In genomic region chr11:31373438-31373837, GRCm38 (mm10) we compare ENCODE assay signal across 7 mouse cellular contexts. TPM values are rescaled to one million over a fixed set of nuclear protein-coding genes. Genes with fewer than 3 reads are reported as not detected.
DNase-seq lines count a peak whose midpoint lies in the region; ATAC-seq and TF ChIP-seq lines count a peak whose summit lies in the region.

No protein-coding gene starts in this region.

- peaks cover 31% of the 10 kb centered on the region for H3K4me1 ChIP-seq in limb, embryonic 10.5 days
- H3K4me1 ChIP-seq in neural tube, embryonic 11.5 days (ENCODE audit: control insufficient read depth, insufficient read depth, low read length) = no peaks in the 10 kb centered on the region; the same call in none of the 2 replicates

- no peak for DNase-seq in left cerebral cortex, adult 2 months (ENCODE audit: extremely low spot score in 1 of 2, low spot score in 2 of 2)
- no peak for DNase-seq in left cerebral cortex, adult 18-20 months (ENCODE audit: low spot score in 2 of 2)
- DNase-seq in R1 (ENCODE audit: low read depth, low spot score) = peak; percentile 84
- DNase-seq in c-Kit-positive CD71-positive TER-119-negative erythroid progenitor cells, embryonic 14.5 days (ENCODE audit: low read depth) = peak; percentile 63
- DNase-seq in limb, embryonic 10.5 days (ENCODE audit: low spot score) = peak; percentile 64
- peak; percentile 63 for DNase-seq in neural tube, embryonic 11.5 days (ENCODE audit: low spot score)
- no peak for DNase-seq in cerebellum, adult 11-12 months

- no peak overlapping the region for H3K27ac ChIP-seq in left cerebral cortex, adult 2 months
- no peak overlapping the region for H3K27ac ChIP-seq in limb, embryonic 10.5 days
- no peak overlapping the region for H3K27ac ChIP-seq in neural tube, embryonic 11.5 days (ENCODE audit: low read depth, low read length)

- intact Hi-C loops in left cerebral cortex, adult 2 months (cut with DNase I) = loop anchor here (5.0 kb wide), 2 partner anchors 126 to 234 kb away; no protein-coding TSS in a partner anchor

- no peaks in the 10 kb centered on the region for H3K9me3 ChIP-seq in limb, embryonic 10.5 days (replicated peaks)
- H3K9me3 ChIP-seq in neural tube, embryonic 11.5 days (ENCODE audit: control insufficient read depth, low read length) = no peaks in the 10 kb centered on the region

- H3K4me3 ChIP-seq in left cerebral cortex, adult 2 months = no peak overlapping the region
- no peak overlapping the region for H3K4me3 ChIP-seq in limb, embryonic 10.5 days
- no peak overlapping the region for H3K4me3 ChIP-seq in neural tube, embryonic 11.5 days (ENCODE audit: low read depth, low read length)

- H3K36me3 ChIP-seq in limb, embryonic 10.5 days = no peaks in the 10 kb centered on the region
- H3K36me3 ChIP-seq in neural tube, embryonic 11.5 days (ENCODE audit: control insufficient read depth, insufficient read depth, low read length) = no peaks in the 10 kb centered on the region

- H3K9ac ChIP-seq in neural tube, embryonic 11.5 days (ENCODE audit: low read length) = no peak overlapping the region

- H3K4me2 ChIP-seq in neural tube, embryonic 11.5 days (ENCODE audit: low read depth) = no peak overlapping the region

- WGBS in limb, embryonic 10.5 days = 57% methylated on average over 7 of the region's 7 CpGs
- 63% methylated on average over 7 of the region's 7 CpGs for WGBS in neural tube, embryonic 11.5 days

- no peak for ATAC-seq in neural tube, embryonic 11.5 days (ENCODE audit: insufficient read depth, low FRiP score, low TSS enrichment)

- peaks cover 48% of the 10 kb centered on the region for H3K27me3 ChIP-seq in limb, embryonic 10.5 days (ENCODE audit: low read depth, poor library complexity, severe bottlenecking)
- H3K27me3 ChIP-seq in neural tube, embryonic 11.5 days (ENCODE audit: control insufficient read depth, insufficient read depth, low read length) = peaks cover 16% of the 10 kb centered on the region

- peak; percentile 46 for TF ChIP-seq CTCF in left cerebral cortex, adult 2 months (IDR thresholded peaks at IDR 0.05)

RNA-seq across cellular contexts. Expression of gene Stc2, which starts 3.6 kb away (rescaled TPM):
- total RNA-seq in left cerebral cortex, adult 2 months (2021) = 1 to 10 TPM; 1.2 to 2.0 TPM
- total RNA-seq in left cerebral cortex, adult 18-20 months (2021) = 1 to 10 TPM in 1 of 2 experiments, under 1 TPM in 1; 0.81 to 1.0 TPM
- 0.89 and 0.98 TPM in 2 replicates for polyA plus RNA-seq in limb, embryonic 10.5 days (2016; fragmentation: Nextera tagmentation; extraction: Ambion mirVana)
- 0.31 and 1.1 TPM in 2 replicates for polyA plus RNA-seq in neural tube, embryonic 11.5 days (2014; fragmentation: Nextera tagmentation; extraction: Ambion mirVana)

Comparison
In these comparisons a context has a peak if more than half of its experiments do, and no peak if none do; other contexts are left out.
1. DNase-seq: peak in R1 (single experiment), c-Kit-positive CD71-positive TER-119-negative erythroid progenitor cells, embryonic 14.5 days (single experiment), limb, embryonic 10.5 days (single experiment) and neural tube, embryonic 11.5 days (single experiment); none in left cerebral cortex, adult 2 months (0 of 2), left cerebral cortex, adult 18-20 months (0 of 2) and cerebellum, adult 11-12 months (single experiment).